ENCODE assay signal across 33 mouse cellular contexts in genomic region chr16:13183182-13183742, GRCm38 (mm10).
"Had no signal": no experiment of that assay in that cellular context is flagged by ENCODE, and none has a peak within 500 bp of the region (broad histone marks: within the 10 kb centered on the region; RNA-seq: fewer than 3 reads in every experiment).

No protein-coding gene starts in this region.

- DNase-seq: heart, postnatal 10 days; heart, postnatal 36 days; kidney, adult 11 months; kidney, adult 18-20 months; kidney, adult 2 months; kidney, adult 8-10 months; kidney, adult 9 months; kidney, postnatal 10 days; kidney, postnatal 14 days; kidney, postnatal 25 days; kidney, postnatal 36 days; kidney, postnatal 4 days; layer of hippocampus, adult 9-11 months; layer of hippocampus, postnatal 36 days had no signal

- H3K27me3 ChIP-seq: heart, embryonic 12.5 days; heart, embryonic 13.5 days; heart, embryonic 15.5 days; hindbrain, embryonic 12.5 days; hindbrain, embryonic 13.5 days; hindbrain, embryonic 15.5 days; intestine, embryonic 15.5 days; kidney, embryonic 15.5 days had no signal

- H3K4me3 ChIP-seq: heart, embryonic 12.5 days; heart, embryonic 13.5 days; heart, embryonic 15.5 days; hindbrain, embryonic 10.5 days; hindbrain, embryonic 12.5 days; hindbrain, embryonic 13.5 days; hindbrain, embryonic 15.5 days; intestine, embryonic 15.5 days; kidney, embryonic 15.5 days; layer of hippocampus, adult 2 months; left cerebral cortex, adult 2 months had no signal

- H3K4me2 ChIP-seq: heart, embryonic 11.5 days; heart, embryonic 12.5 days; heart, embryonic 13.5 days; heart, embryonic 15.5 days; hindbrain, embryonic 12.5 days; hindbrain, embryonic 13.5 days; hindbrain, embryonic 14.5 days; hindbrain, embryonic 15.5 days; intestine, embryonic 15.5 days; kidney, embryonic 15.5 days had no signal

- H3K9ac ChIP-seq: heart, embryonic 12.5 days; heart, embryonic 13.5 days; heart, embryonic 15.5 days; hindbrain, embryonic 12.5 days; hindbrain, embryonic 13.5 days; hindbrain, embryonic 14.5 days; hindbrain, embryonic 15.5 days; intestine, embryonic 15.5 days; kidney, embryonic 15.5 days had no signal

- H3K9me3 ChIP-seq: heart, embryonic 13.5 days; heart, embryonic 15.5 days; hindbrain, embryonic 12.5 days; hindbrain, embryonic 13.5 days; intestine, embryonic 15.5 days had no signal

- H3K36me3 ChIP-seq: heart, embryonic 12.5 days; heart, embryonic 13.5 days; heart, embryonic 15.5 days; hindbrain, embryonic 10.5 days; hindbrain, embryonic 12.5 days; hindbrain, embryonic 13.5 days; hindbrain, embryonic 15.5 days; intestine, embryonic 15.5 days; kidney, embryonic 15.5 days had no signal

- H3K4me1 ChIP-seq: heart, embryonic 12.5 days; hindbrain, embryonic 10.5 days; hindbrain, embryonic 12.5 days; hindbrain, embryonic 13.5 days; hindbrain, embryonic 15.5 days; intestine, embryonic 15.5 days had no signal

- H3K27ac ChIP-seq: heart, embryonic 13.5 days; heart, embryonic 15.5 days; hindbrain, embryonic 10.5 days; hindbrain, embryonic 12.5 days; hindbrain, embryonic 13.5 days; hindbrain, embryonic 14.5 days; hindbrain, embryonic 15.5 days; hindbrain, postnatal 0 days; intestine, embryonic 15.5 days; kidney, embryonic 15.5 days; kidney, postnatal 0 days; layer of hippocampus, adult 2 months; left cerebral cortex, adult 2 months had no signal

- ATAC-seq: hindbrain, embryonic 16.5 days; hindbrain, postnatal 0 days; inflammation-experienced regulatory T-cells, adult 6 months; intestine, embryonic 15.5 days; intestine, embryonic 16.5 days; intestine, postnatal 0 days had no signal
